Mouse (Mus musculus): ENCODE results near the gene Ttc7b. TPM values are rescaled to one million over a fixed set of nuclear protein-coding genes. Genes with fewer than 3 reads are reported as not detected.

Ttc7b gene
- total and polyA plus RNA-seq, 3 experiments: 11.7 to 23.7 TPM; not detected in 1

DNA sequence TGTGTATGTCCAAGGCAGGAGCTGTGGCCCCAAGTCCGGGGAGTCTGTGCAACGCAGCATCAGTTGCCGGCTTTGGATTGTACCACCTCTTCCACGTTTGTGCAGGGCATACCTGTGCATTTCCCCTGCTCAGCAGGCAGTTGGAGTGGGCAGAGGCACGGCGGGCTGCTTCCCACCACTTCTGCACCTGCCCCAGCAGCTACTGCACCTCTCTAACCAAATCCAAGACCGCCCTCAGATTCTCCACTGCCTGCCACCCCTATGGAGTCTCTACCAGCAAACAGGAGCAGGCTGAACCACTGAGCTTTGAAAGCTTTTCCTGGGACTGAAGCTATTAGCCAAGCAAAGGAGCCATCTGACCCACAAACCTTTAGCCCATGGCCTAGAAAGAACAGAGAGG is 30.8 kb downstream of the Ttc7b start:
- no peak overlapping the region for H3K27ac ChIP-seq (ENCODE audit: control insufficient read depth, low read depth, low read length)

DNA sequence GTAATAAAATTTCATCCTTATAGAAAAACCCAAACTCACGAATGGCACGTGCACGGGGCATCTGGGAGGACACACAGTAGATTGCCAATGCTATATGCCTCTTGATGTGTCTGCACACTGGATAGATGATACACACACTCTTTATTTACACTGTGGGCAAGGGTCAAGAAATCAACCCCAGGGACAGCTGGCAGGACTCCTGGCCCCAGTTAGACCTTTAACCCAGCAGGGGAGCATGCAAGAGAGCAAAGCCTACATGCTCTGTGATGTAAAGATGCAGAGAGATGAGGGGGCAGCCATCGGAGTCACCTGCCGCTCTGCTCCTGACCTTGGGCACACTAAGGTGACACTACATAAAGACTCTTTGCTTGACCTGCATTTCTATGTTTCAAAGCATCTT is 32.3 kb downstream of the Ttc7b start:
- no peaks in the 10 kb centered on the region for H3K9me3 ChIP-seq (replicated peaks; ENCODE audit: insufficient read depth, low read length)
- H3K9ac ChIP-seq (ENCODE audit: control insufficient read depth, low read depth, low read length, poor library complexity, severe bottlenecking): no peak overlapping the region
- no peaks in the 10 kb centered on the region for H3K79me2 ChIP-seq (ENCODE audit: control insufficient read depth, insufficient read depth, low read length, poor library complexity)
- no peaks in the 10 kb centered on the region for H3K4me1 ChIP-seq (ENCODE audit: control insufficient read depth in 1 of 2, insufficient read depth in 2 of 2, low read length in 2 of 2)
- TF ChIP-seq SIN3A (IDR thresholded peaks at IDR 0.05; ENCODE audit: low read length): no peak
- TF ChIP-seq MAFK (IDR thresholded peaks at IDR 0.05; ENCODE audit: borderline replicate concordance, low read depth, low read length): no peak
- no peak for TF ChIP-seq MXI1 (IDR thresholded peaks at IDR 0.05; ENCODE audit: low read depth, low read length)
- TF ChIP-seq CHD2 (IDR thresholded peaks at IDR 0.05; ENCODE audit: low read length): no peak
- no peak for TF ChIP-seq HCFC1 (IDR thresholded peaks at IDR 0.05; ENCODE audit: low read depth, low read length)
- TF ChIP-seq POLR2A (IDR thresholded peaks at IDR 0.05; ENCODE audit: control insufficient read depth in 1 of 2, insufficient read depth in 1 of 2, low read depth in 1 of 2, low read length in 2 of 2, poor library complexity in 1 of 2): no peak
- no peak for TF ChIP-seq GATA1 (IDR thresholded peaks at IDR 0.05; ENCODE audit: low read depth, low read length)
- no peak for TF ChIP-seq CHD1 (IDR thresholded peaks at IDR 0.05; ENCODE audit: low read depth, low read length)
- TF ChIP-seq JUND (IDR thresholded peaks at IDR 0.05; ENCODE audit: low read depth, low read length): no peak
- H3K36me3 ChIP-seq (ENCODE audit: control insufficient read depth in 1 of 2, insufficient read depth in 2 of 2, low read length in 2 of 2): no peaks in the 10 kb centered on the region; a peak in 2 of 4 replicates
- no peak overlapping the region for H3K4me3 ChIP-seq (ENCODE audit: control insufficient read depth in 1 of 2, insufficient read depth in 1 of 2, low read depth in 2 of 2, low read length in 2 of 2)
- H3K27ac ChIP-seq (ENCODE audit: control insufficient read depth, low read depth, low read length): no peak overlapping the region
- DNase-seq (ENCODE audit: low read depth, low spot score): no peak
- no peaks in the 10 kb centered on the region for H3K27me3 ChIP-seq (ENCODE audit: control insufficient read depth in 1 of 2, insufficient read depth in 2 of 2, low read length in 2 of 2)

More for the DNA sequence above, 30.8 kb downstream of the Ttc7b start:
- Histone ChIP-seq H3K9me3 (replicated peaks; ENCODE audit: insufficient read depth, low read length) (no peaks in the 10 kb centered on the region), H3K27me3 (ENCODE audit: control insufficient read depth in 1 of 2, insufficient read depth in 2 of 2, low read length in 2 of 2) (no peaks in the 10 kb centered on the region), H3K36me3 (ENCODE audit: control insufficient read depth in 1 of 2, insufficient read depth in 2 of 2, low read length in 2 of 2) (no peaks in the 10 kb centered on the region; a peak in 2 of 4 replicates), H3K4me3 (ENCODE audit: control insufficient read depth in 1 of 2, insufficient read depth in 1 of 2, low read depth in 2 of 2, low read length in 2 of 2) (no peak overlapping the region), H3K79me2 (ENCODE audit: control insufficient read depth, insufficient read depth, low read length, poor library complexity) (no peaks in the 10 kb centered on the region), H3K9ac (ENCODE audit: control insufficient read depth, low read depth, low read length, poor library complexity, severe bottlenecking) (no peak overlapping the region), H3K4me1 (ENCODE audit: control insufficient read depth in 1 of 2, insufficient read depth in 2 of 2, low read length in 2 of 2) (no peaks in the 10 kb centered on the region)
- no peak for DNase-seq (ENCODE audit: low read depth, low spot score)
- TF ChIP-seq USF1 (IDR thresholded peaks at IDR 0.05; ENCODE audit: low read depth, low read length): no peak
- TF ChIP-seq TAL1 (IDR thresholded peaks at IDR 0.05; ENCODE audit: low read length): no peak
- TF ChIP-seq JUND (IDR thresholded peaks at IDR 0.05; ENCODE audit: low read depth, low read length): no peak
- no peak for TF ChIP-seq HCFC1 (IDR thresholded peaks at IDR 0.05; ENCODE audit: low read depth, low read length)
- no peak for TF ChIP-seq POLR2AphosphoS5 (IDR thresholded peaks at IDR 0.05; ENCODE audit: borderline replicate concordance, low read depth, low read length)
- TF ChIP-seq KAT2A (conservative IDR thresholded peaks at IDR 0.05; ENCODE audit: low read depth, low read length): no peak
- no peak for TF ChIP-seq MAX (IDR thresholded peaks at IDR 0.05; ENCODE audit: low read length)
- no peak for TF ChIP-seq MAFK (IDR thresholded peaks at IDR 0.05; ENCODE audit: borderline replicate concordance, low read depth, low read length)
- no peak for TF ChIP-seq RCOR1 (IDR thresholded peaks at IDR 0.05; ENCODE audit: low read depth, low read length)
- TF ChIP-seq GATA1 (IDR thresholded peaks at IDR 0.05; ENCODE audit: low read depth, low read length): no peak
- no peak for TF ChIP-seq MYB (IDR thresholded peaks at IDR 0.05; ENCODE audit: low read depth, low read length)
- no peak for TF ChIP-seq TBP (IDR thresholded peaks at IDR 0.05; ENCODE audit: low read depth, low read length)
- no peak for TF ChIP-seq GABPA (IDR thresholded peaks at IDR 0.05; ENCODE audit: low read depth, low read length)
- no peak for TF ChIP-seq ZC3H11A (IDR thresholded peaks at IDR 0.05; ENCODE audit: low read depth, low read length)
- no peak for TF ChIP-seq SIN3A (IDR thresholded peaks at IDR 0.05; ENCODE audit: low read length)
